Mouse (Mus musculus): ENCODE data around the gene Sdhaf4. TPM values are rescaled to one million over a fixed set of nuclear protein-coding genes. Genes with fewer than 3 reads are reported as not detected.
A peak's percentile ranks its signal among the peaks of the same experiment; 100 is the strongest.
"Not testable (repeated sequence)": the region's sequence is repeated elsewhere in the genome, so short reads cannot be mapped to it uniquely, and the experiment has no call there.

Gene Sdhaf4
- polyA plus RNA-seq, 1 experiment from 2014 or later = 103 TPM

- peaks cover 34% of the 10 kb centered on the region for H3K36me3 ChIP-seq
- H3K4me2 ChIP-seq = no peak overlapping the region
- no peak overlapping the region for H3K4me3 ChIP-seq
- ATAC-seq (ENCODE audit: low read depth) = no peak
- WGBS = 92% methylated on average over 4 of the region's 4 CpGs
- no peak overlapping the region for H3K9ac ChIP-seq
- no peaks in the 10 kb centered on the region for H3K4me1 ChIP-seq (replicated peaks)
- H3K27ac ChIP-seq (replicated peaks) = no peak overlapping the region
- no peaks in the 10 kb centered on the region for H3K9me3 ChIP-seq
- H3K27me3 ChIP-seq = no peaks in the 10 kb centered on the region
Observed at GRCm38 (mm10) chr1:23995420-23995819, 10.0 kb downstream of the Sdhaf4 start.

DNA sequence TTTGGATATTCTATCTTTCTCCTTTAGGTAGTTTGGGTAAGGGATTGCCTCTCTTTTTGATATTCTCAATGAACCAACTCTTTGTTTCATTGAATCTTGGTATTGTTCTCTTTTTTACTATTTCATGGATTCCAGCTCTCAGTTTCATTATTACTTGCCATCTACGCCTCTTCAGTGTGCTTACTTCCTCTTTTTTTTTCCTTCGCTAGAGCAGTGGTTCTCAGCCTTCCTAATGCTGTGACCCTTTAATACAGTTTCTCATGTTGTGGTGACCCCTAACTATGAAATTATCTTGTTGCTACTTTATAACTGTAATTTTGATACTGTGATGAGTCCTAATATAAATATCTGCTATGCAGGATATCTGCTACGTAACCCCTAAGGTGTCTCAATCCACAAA, 22.3 kb downstream of the Sdhaf4 start:
- no peak overlapping the region for H3K9ac ChIP-seq
- WGBS = 90% methylated on average over 3 of the region's 3 CpGs

DNA sequence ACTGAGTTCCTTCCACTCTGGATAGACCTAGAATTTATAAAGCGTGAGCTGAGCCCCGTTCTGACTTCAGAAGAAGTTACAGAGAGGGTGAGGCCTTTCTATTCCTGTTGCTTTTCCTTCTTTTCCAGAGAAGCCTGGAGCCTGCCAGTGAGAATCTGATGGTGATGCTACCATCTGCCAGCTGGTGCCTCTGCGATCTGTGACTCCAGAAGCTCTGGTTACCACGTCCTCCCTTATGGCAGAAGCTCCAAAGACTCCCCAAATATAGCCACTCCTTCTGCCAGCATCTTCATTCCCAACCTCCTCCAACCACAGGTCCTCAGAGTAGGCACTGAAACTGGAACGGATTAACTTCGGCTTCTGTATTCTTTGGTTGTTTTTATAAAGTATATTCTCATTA, 27.2 kb downstream of the Sdhaf4 start:
- H3K4me3 ChIP-seq = no peak overlapping the region
- no peaks in the 10 kb centered on the region for H3K4me1 ChIP-seq (replicated peaks)
- H3K9me3 ChIP-seq = no peaks in the 10 kb centered on the region
- no peaks in the 10 kb centered on the region for H3K36me3 ChIP-seq
- no peak for ATAC-seq (ENCODE audit: low read depth)
- no peaks in the 10 kb centered on the region for H3K27me3 ChIP-seq
- no peak overlapping the region for H3K27ac ChIP-seq (replicated peaks)
- H3K4me2 ChIP-seq = no peak overlapping the region
- WGBS = 91% methylated on average over 6 of the region's 6 CpGs
- no peak overlapping the region for H3K9ac ChIP-seq

More for the DNA sequence above, 22.3 kb downstream of the Sdhaf4 start:
- no peak overlapping the region for H3K27ac ChIP-seq (replicated peaks)
- no peak overlapping the region for H3K4me3 ChIP-seq
- no peak overlapping the region for H3K4me2 ChIP-seq
- H3K27me3 ChIP-seq = no peaks in the 10 kb centered on the region
- H3K36me3 ChIP-seq = no peaks in the 10 kb centered on the region
- H3K9me3 ChIP-seq = no peaks in the 10 kb centered on the region
- no peaks in the 10 kb centered on the region for H3K4me1 ChIP-seq (replicated peaks)
- ATAC-seq (ENCODE audit: low read depth) = no peak

DNA sequence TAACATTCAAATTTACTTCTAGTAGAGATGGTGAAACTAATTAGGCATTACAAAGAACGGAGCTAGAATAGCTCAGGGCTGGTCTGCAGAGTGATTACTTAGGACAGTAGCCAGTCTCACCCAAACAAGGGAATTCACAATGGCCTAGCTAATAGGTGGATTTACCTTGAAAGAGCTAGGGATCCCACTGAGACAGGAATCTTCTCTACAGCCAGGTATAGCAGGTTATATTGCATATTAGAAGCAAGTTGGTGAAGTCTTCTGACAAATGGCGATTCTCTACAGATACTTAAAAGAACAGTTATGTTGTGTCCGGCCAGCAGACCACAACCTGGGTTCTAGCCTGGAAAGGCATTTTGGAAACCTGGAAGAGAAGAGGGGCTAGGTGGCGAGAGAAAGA, 34.3 kb downstream of the Sdhaf4 start:
- not testable (repeated sequence) for H3K36me3 ChIP-seq; H3K9ac ChIP-seq; H3K4me3 ChIP-seq; H3K9me3 ChIP-seq; H3K27me3 ChIP-seq; H3K4me1 ChIP-seq (replicated peaks); H3K27ac ChIP-seq (replicated peaks); ATAC-seq (ENCODE audit: low read depth); H3K4me2 ChIP-seq
- whole genome bisulfite sequencing = 92% methylated on average over 4 of the region's 4 CpGs

DNA sequence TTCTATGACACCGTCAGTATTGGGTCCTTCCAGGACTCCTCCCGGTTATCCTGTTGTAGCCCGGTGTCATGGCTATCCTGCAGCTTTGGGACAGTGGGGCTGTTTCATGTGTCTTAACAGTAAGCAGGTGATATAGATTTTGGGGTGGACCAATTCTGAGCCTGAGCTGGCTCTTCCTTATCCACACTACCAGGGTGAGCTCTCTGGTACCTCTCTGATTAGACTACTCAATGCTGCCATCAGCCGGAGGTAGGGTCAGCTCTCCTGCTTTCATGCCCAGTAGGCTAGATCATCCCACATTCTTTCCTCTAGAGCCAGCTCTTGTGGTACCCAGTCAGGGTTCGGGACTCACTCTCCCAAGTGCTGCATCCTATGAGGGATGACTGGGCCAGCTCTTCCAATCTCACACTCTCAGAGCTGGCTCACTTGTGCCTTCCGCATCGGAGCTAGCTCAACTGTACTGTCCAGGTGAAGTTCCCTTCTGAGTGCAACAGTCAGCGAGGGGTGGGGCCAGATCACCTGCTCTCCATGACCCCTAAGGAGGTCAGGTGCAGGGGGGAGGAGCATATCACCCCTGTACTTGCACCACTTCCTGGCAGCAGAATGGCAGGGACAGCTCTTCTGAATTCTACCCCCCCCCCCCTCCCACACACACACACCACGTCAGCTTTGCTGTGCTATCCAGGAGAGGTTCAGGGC, 37.3 kb downstream of the Sdhaf4 start:
- H3K4me3 ChIP-seq = no peak overlapping the region
- H3K36me3 ChIP-seq = no peaks in the 10 kb centered on the region
- H3K27me3 ChIP-seq = no peaks in the 10 kb centered on the region
- no peak for ATAC-seq (ENCODE audit: low read depth)
- 89% methylated on average over 9 of the region's 9 CpGs for WGBS
- H3K4me1 ChIP-seq (replicated peaks) = no peaks in the 10 kb centered on the region
- no peak overlapping the region for H3K27ac ChIP-seq (replicated peaks)
- no peak overlapping the region for H3K9ac ChIP-seq
- H3K4me2 ChIP-seq = no peak overlapping the region
- H3K9me3 ChIP-seq = 0 out of 2 replicates have a peak, but pooled peaks cover 3% of the 10 kb centered on the region

- Histone ChIP-seq H3K9ac (no peak overlapping the region), H3K36me3 (no peaks in the 10 kb centered on the region), H3K27me3 (no peaks in the 10 kb centered on the region), H3K4me1 (replicated peaks) (no peaks in the 10 kb centered on the region), H3K9me3 (0 out of 2 replicates have a peak, but pooled peaks cover 3% of the 10 kb centered on the region), H3K27ac (replicated peaks) (no peak overlapping the region), H3K4me2 (no peak overlapping the region), H3K4me3 (no peak overlapping the region)
- ATAC-seq (ENCODE audit: low read depth) = no peak
- 80% methylated on average over 1 of the region's 1 CpGs for WGBS
Observed at GRCm38 (mm10) chr1:23966226-23966625, 39.2 kb downstream of the Sdhaf4 start.

GRCm38 (mm10) chr1:23959415-23959732, 46.1 kb downstream of the Sdhaf4 start:
- no peak; the same call in 1 of the 2 replicates for ATAC-seq (ENCODE audit: low read depth)
- 15% methylated on average over 6 of the region's 6 CpGs for WGBS
- H3K4me3 ChIP-seq = peak overlapping the region; percentile 8; the same call in 1 of the 2 replicates

GRCm38 (mm10) chr1:23958668-23959414, 46.6 kb downstream of the Sdhaf4 start:
- peak overlapping the region; percentile 43 for H3K4me2 ChIP-seq
- H3K4me3 ChIP-seq = peak overlapping the region; percentile 8; the same call in 1 of the 2 replicates

More at GRCm38 (mm10) chr1:23959415-23959732, 46.1 kb downstream of the Sdhaf4 start:
- Histone ChIP-seq H3K9me3 (no peaks in the 10 kb centered on the region), H3K4me2 (peak overlapping the region; percentile 43), H3K27me3 (no peaks in the 10 kb centered on the region), H3K27ac (replicated peaks) (no peak overlapping the region), H3K4me1 (replicated peaks) (peaks cover 9% of the 10 kb centered on the region), H3K36me3 (no peaks in the 10 kb centered on the region), H3K9ac (no peak overlapping the region)

DNA sequence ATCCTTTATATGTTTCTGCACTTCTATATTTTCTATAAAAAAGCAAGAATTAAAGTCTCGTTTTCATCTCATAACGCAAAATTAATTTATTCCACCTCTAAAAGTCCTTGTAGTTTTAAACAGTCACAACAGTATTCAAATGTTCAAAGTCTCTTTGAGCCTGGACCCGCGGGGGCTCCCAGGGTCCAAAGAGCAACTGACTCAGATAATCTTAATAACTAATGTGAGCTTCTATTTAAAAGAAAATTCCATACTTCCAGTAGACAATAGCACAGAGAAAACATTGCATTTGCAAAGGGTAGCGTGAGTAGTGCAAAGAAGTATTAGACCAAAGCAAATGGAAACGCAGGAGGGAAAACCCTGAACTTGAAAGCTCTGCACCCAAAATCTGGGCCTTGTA, 47.4 kb downstream of the Sdhaf4 start:
- peaks cover 9% of the 10 kb centered on the region for H3K4me1 ChIP-seq (replicated peaks)
- H3K27ac ChIP-seq (replicated peaks) = no peak overlapping the region
- H3K4me3 ChIP-seq = no peak overlapping the region
- ATAC-seq (ENCODE audit: low read depth) = no peak
- H3K36me3 ChIP-seq = no peaks in the 10 kb centered on the region
- no peaks in the 10 kb centered on the region for H3K27me3 ChIP-seq
- H3K9ac ChIP-seq = no peak overlapping the region
- no peak overlapping the region for H3K4me2 ChIP-seq
- 89% methylated on average over 6 of the region's 6 CpGs for WGBS
- no peaks in the 10 kb centered on the region for H3K9me3 ChIP-seq

More at GRCm38 (mm10) chr1:23958668-23959414, 46.6 kb downstream of the Sdhaf4 start:
- Histone ChIP-seq H3K9me3 (no peaks in the 10 kb centered on the region), H3K27ac (replicated peaks) (no peak overlapping the region), H3K36me3 (no peaks in the 10 kb centered on the region), H3K4me1 (replicated peaks) (peaks cover 9% of the 10 kb centered on the region), H3K9ac (no peak overlapping the region), H3K27me3 (no peaks in the 10 kb centered on the region)
- ATAC-seq (ENCODE audit: low read depth) = no peak
- 12% methylated on average over 13 of the region's 13 CpGs for WGBS

- 89% methylated on average over 4 of the region's 4 CpGs for whole genome bisulfite sequencing
- H3K9me3 ChIP-seq = no peaks in the 10 kb centered on the region
- H3K36me3 ChIP-seq = no peaks in the 10 kb centered on the region
- H3K9ac ChIP-seq = no peak overlapping the region
- H3K4me2 ChIP-seq = no peak overlapping the region
- H3K4me3 ChIP-seq = no peak overlapping the region
- H3K27me3 ChIP-seq = no peaks in the 10 kb centered on the region
- peaks cover 9% of the 10 kb centered on the region for H3K4me1 ChIP-seq (replicated peaks)
- no peak overlapping the region for H3K27ac ChIP-seq (replicated peaks)
- no peak for ATAC-seq (ENCODE audit: low read depth)
Observed at GRCm38 (mm10) chr1:23955539-23955938, 49.9 kb downstream of the Sdhaf4 start.

- 84% methylated on average over 13 of the region's 13 CpGs for WGBS
- Histone ChIP-seq H3K9ac (no peak overlapping the region), H3K4me1 (replicated peaks) (peaks cover 3% of the 10 kb centered on the region), H3K27ac (replicated peaks) (no peak overlapping the region), H3K9me3 (no peaks in the 10 kb centered on the region), H3K36me3 (no peaks in the 10 kb centered on the region), H3K4me3 (no peak overlapping the region), H3K27me3 (no peaks in the 10 kb centered on the region), H3K4me2 (no peak overlapping the region)
- ATAC-seq (ENCODE audit: low read depth) = no peak
Observed at GRCm38 (mm10) chr1:23953921-23954320, 51.5 kb downstream of the Sdhaf4 start.

- H3K4me1 ChIP-seq (replicated peaks) = 0 out of 2 replicates have a peak, but pooled peaks cover 8% of the 10 kb centered on the region
- H3K27me3 ChIP-seq = no peaks in the 10 kb centered on the region
- no peak overlapping the region for H3K4me3 ChIP-seq
- H3K36me3 ChIP-seq = no peaks in the 10 kb centered on the region
- WGBS = 78% methylated on average over 15 of the region's 15 CpGs
- no peak overlapping the region for H3K9ac ChIP-seq
- ATAC-seq (ENCODE audit: low read depth) = no peak
- H3K27ac ChIP-seq (replicated peaks) = no peak overlapping the region
- H3K4me2 ChIP-seq = no peak overlapping the region
- H3K9me3 ChIP-seq = no peaks in the 10 kb centered on the region
Observed at GRCm38 (mm10) chr1:23948778-23949699, 56.4 kb downstream of the Sdhaf4 start.
